Mouse (Mus musculus) brain, embryonic 14.5 days (tissue): ENCODE measurements around the gene Unc79. TPM values are rescaled to one million over a fixed set of nuclear protein-coding genes. Genes with fewer than 3 reads are reported as not detected.

Experiments
- DNase-seq: peaks from one replicate; pipeline ENCODE4 v3.0.0-alpha.2; 2011; ENCODE audit warnings: low read depth
- CTCF ChIP-seq: fragments of 200-500 bp; IDR thresholded peaks from 2 replicates; pipeline ENCODE4 v1.5.1; 2012; ENCODE audit warnings: inconsistent platforms, mild to moderate bottlenecking, moderate library complexity, borderline replicate concordance; ENCODE audit not compliant: insufficient read depth, insufficient read length; ENCODE audit errors: extremely low read depth
- POLR2A ChIP-seq: fragments of 200-500 bp; IDR thresholded peaks from 2 replicates; pipeline ENCODE4 v1.6.1; 2012; ENCODE audit warnings: mild to moderate bottlenecking, inconsistent platforms, borderline replicate concordance; ENCODE audit not compliant: poor library complexity, insufficient read depth, insufficient read length, severe bottlenecking; ENCODE audit errors: extremely low read depth
- polyA plus RNA-seq: library from polyadenylated mRNA; depleted of rRNA; stranded (reverse); fragments of >200 nt; gene quantifications from 2 replicates; pipeline ENCODE4 v1.2.3, GENCODE M21; 2012

The Unc79 gene
- polyA plus RNA-seq, 1 experiment: 40.6 TPM

GRCm38 (mm10) chr12:102960051-102960775 lies 11.6 kb downstream of the Unc79 start:
- no peak for DNase-seq
- TF ChIP-seq POLR2A: no peak

GRCm38 (mm10) chr12:102961066-102961465 lies 12.4 kb downstream of the Unc79 start:
- no peak for TF ChIP-seq POLR2A
- TF ChIP-seq CTCF: no peak
- no peak for DNase-seq

- no peak for TF ChIP-seq POLR2A
- DNase-seq: no peak
Measured at GRCm38 (mm10) chr12:102964486-102964885, 15.8 kb downstream of the Unc79 start.

GRCm38 (mm10) chr12:102980584-102980983 lies 31.9 kb downstream of the Unc79 start:
- peak; percentile 27 for DNase-seq
- TF ChIP-seq POLR2A (no peak), CTCF (no peak)

GRCm38 (mm10) chr12:102981543-102981942 lies 32.9 kb downstream of the Unc79 start:
- TF ChIP-seq CTCF (no peak), POLR2A (no peak)
- no peak for DNase-seq

GRCm38 (mm10) chr12:102985401-102985800 lies 36.7 kb downstream of the Unc79 start:
- no peak for TF ChIP-seq POLR2A
- no peak for TF ChIP-seq CTCF
- DNase-seq: peak; percentile 60

- DNase-seq: no peak
- TF ChIP-seq POLR2A (no peak), CTCF (no peak)
Measured at GRCm38 (mm10) chr12:102987736-102988135, 39.1 kb downstream of the Unc79 start.

- peak; percentile 45 for DNase-seq
- TF ChIP-seq CTCF: no peak
- no peak for TF ChIP-seq POLR2A
Measured at GRCm38 (mm10) chr12:103008491-103008890, 59.8 kb downstream of the Unc79 start.

GRCm38 (mm10) chr12:103018161-103018560 lies 69.5 kb downstream of the Unc79 start:
- no peak for TF ChIP-seq CTCF
- TF ChIP-seq POLR2A: no peak

GRCm38 (mm10) chr12:103036692-103037091 lies 88.0 kb downstream of the Unc79 start:
- TF ChIP-seq CTCF (no peak), POLR2A (no peak)

More at GRCm38 (mm10) chr12:103018161-103018560, 69.5 kb downstream of the Unc79 start:
- DNase-seq: no peak

GRCm38 (mm10) chr12:103039332-103039731 lies 90.7 kb downstream of the Unc79 start:
- no peak for DNase-seq
- no peak for TF ChIP-seq CTCF
- no peak for TF ChIP-seq POLR2A

More at GRCm38 (mm10) chr12:103036692-103037091, 88.0 kb downstream of the Unc79 start:
- no peak for DNase-seq

- no peak for DNase-seq
- TF ChIP-seq POLR2A (no peak), CTCF (no peak)
Measured at GRCm38 (mm10) chr12:103040136-103040535, 91.5 kb downstream of the Unc79 start.

- DNase-seq: no peak
- no peak for TF ChIP-seq CTCF
- no peak for TF ChIP-seq POLR2A
Measured at GRCm38 (mm10) chr12:103041401-103041800, 92.7 kb downstream of the Unc79 start.
